ENCODE assay signal across 9 mouse cellular contexts in the genomic region with DNA sequence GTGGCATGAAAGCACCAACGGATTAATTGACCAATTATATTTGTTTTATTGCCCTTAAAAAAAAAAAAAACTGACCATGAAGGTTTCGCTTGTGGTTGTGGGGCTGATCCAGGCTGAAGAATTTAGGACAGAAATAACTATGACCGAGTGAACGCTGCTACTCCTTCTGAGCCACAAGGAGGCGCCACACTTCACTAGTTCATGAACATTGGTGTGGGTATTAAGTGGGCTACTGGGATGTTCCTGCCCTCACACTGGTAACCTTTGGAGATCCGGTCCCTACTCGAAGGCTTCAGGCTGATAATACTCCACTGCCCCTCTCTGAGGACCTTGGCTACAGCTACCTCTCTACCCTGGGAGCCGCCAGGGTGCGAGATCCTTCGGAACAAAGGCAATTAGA. TPM values are rescaled to one million over a fixed set of nuclear protein-coding genes. Genes with fewer than 3 reads are reported as not detected.
DNase-seq lines count a peak whose midpoint lies in the region; ATAC-seq and TF ChIP-seq lines count a peak whose summit lies in the region.
"Had no signal": no experiment of that assay in that cellular context is flagged by ENCODE, and none has a peak within 500 bp of the region (broad histone marks: within the 10 kb centered on the region; RNA-seq: fewer than 3 reads in every experiment).

No protein-coding gene starts in this region.

- no peak for DNase-seq in kidney, adult 2 months
- no peak for DNase-seq in kidney, adult 9 months
- DNase-seq in 416B (ENCODE audit: low read depth) (peak; percentile 15), ES-E14 (ENCODE audit: low read depth, low spot score) (peak; percentile 54)
- DNase-seq in embryo, embryonic 11 days = peak; percentile 67
- peak; percentile 78 for DNase-seq in midbrain, embryonic 14.5 days

- in situ Hi-C loops in ES-E14 (cut with MboI; ENCODE audit: low sequenced_read_pairs in 2 of 2, unreplicated experiment in 2 of 2) = no loop called here

- 66% methylated on average over 10 of the region's 10 CpGs for WGBS in kidney, adult 2 months
- WGBS in midbrain, embryonic 14.5 days = 58% methylated on average over 10 of the region's 10 CpGs

- H3K4me3 ChIP-seq in kidney, adult 2 months (ENCODE audit: insufficient read depth, low read depth, low read length) = no peak overlapping the region
- no peak overlapping the region for H3K4me3 ChIP-seq in ES-E14 (ENCODE audit: insufficient read depth in 1 of 2, low read depth in 1 of 2, low read length in 2 of 2, poor library complexity in 1 of 2, severe bottlenecking in 1 of 2)
- no peak overlapping the region for H3K4me3 ChIP-seq in midbrain, embryonic 14.5 days (replicated peaks; ENCODE audit: low read depth, low read length)
- H3K4me3 ChIP-seq: limb, embryonic 15.5 days had no signal

- H3K27ac ChIP-seq in kidney, adult 2 months (ENCODE audit: insufficient read depth, low read depth, low read length) = no peak overlapping the region
- H3K27ac ChIP-seq in ES-E14 (ENCODE audit: insufficient read depth, low read depth, low read length, poor library complexity, severe bottlenecking) = no peak overlapping the region
- no peak overlapping the region for H3K27ac ChIP-seq in midbrain, embryonic 14.5 days (replicated peaks; ENCODE audit: low read depth, low read length)
- H3K27ac ChIP-seq: limb, embryonic 15.5 days had no signal

- no peaks in the 10 kb centered on the region for H3K27me3 ChIP-seq in kidney, adult 2 months (replicated peaks; ENCODE audit: control insufficient read depth, insufficient read depth, low read length)
- no peaks in the 10 kb centered on the region for H3K27me3 ChIP-seq in midbrain, embryonic 14.5 days (ENCODE audit: control insufficient read depth, insufficient read depth, low read length)
- H3K27me3 ChIP-seq: limb, embryonic 15.5 days had no signal

- no peaks in the 10 kb centered on the region for H3K9me3 ChIP-seq in ES-E14 (ENCODE audit: control insufficient read depth, insufficient read depth, low read depth, low read length)
- H3K9me3 ChIP-seq in midbrain, embryonic 14.5 days (ENCODE audit: control insufficient read depth, low read length) = no peaks in the 10 kb centered on the region
- H3K9me3 ChIP-seq: limb, embryonic 15.5 days had no signal

- peak; percentile 37 for TF ChIP-seq CTCF in kidney, adult 2 months (conservative IDR thresholded peaks at IDR 0.05; ENCODE audit: insufficient read depth, insufficient read length, low read depth, low read length)

- no peak overlapping the region; the same call in 1 of the 2 replicates for H3K9ac ChIP-seq in ES-E14 (ENCODE audit: insufficient read depth, low read depth, low read length, poor library complexity, severe bottlenecking)
- no peak overlapping the region for H3K9ac ChIP-seq in midbrain, embryonic 14.5 days (replicated peaks; ENCODE audit: low read length)
- H3K9ac ChIP-seq: limb, embryonic 15.5 days had no signal

- no peaks in the 10 kb centered on the region for H3K4me1 ChIP-seq in kidney, adult 2 months (ENCODE audit: control insufficient read depth, insufficient read depth, low read length)
- peaks cover 0 to 11% of the 10 kb centered on the region in 2 experiments; a peak in 3 of 4 replicates for H3K4me1 ChIP-seq in ES-E14 (ENCODE audit: control insufficient read depth in 2 of 2, insufficient read depth in 2 of 2, low read length in 2 of 2, poor library complexity in 1 of 2)
- H3K4me1 ChIP-seq in midbrain, embryonic 14.5 days (ENCODE audit: control insufficient read depth, insufficient read depth, low read length) = peaks cover 12% of the 10 kb centered on the region

- ATAC-seq in midbrain, embryonic 14.5 days (ENCODE audit: low FRiP score, low TSS enrichment) = no peak
- ATAC-seq in erythroid progenitor cell, adult 5-6 weeks (replicated peaks; ENCODE audit: low FRiP score, poor library complexity, severe bottlenecking) = no peak
- ATAC-seq in erythroblast, adult 5-6 weeks (replicated peaks; ENCODE audit: low FRiP score, poor library complexity, severe bottlenecking) = no peak

- H3K4me2 ChIP-seq in midbrain, embryonic 14.5 days (ENCODE audit: low read length) = no peak overlapping the region
- H3K4me2 ChIP-seq: limb, embryonic 15.5 days had no signal

- no peaks in the 10 kb centered on the region for H3K36me3 ChIP-seq in kidney, adult 2 months (ENCODE audit: control insufficient read depth, insufficient read depth, low read length)
- H3K36me3 ChIP-seq in ES-E14 (ENCODE audit: control insufficient read depth, insufficient read depth, low read length, poor library complexity, severe bottlenecking) = no peaks in the 10 kb centered on the region
- H3K36me3 ChIP-seq in midbrain, embryonic 14.5 days (ENCODE audit: control insufficient read depth, insufficient read depth, low read length) = peaks cover 34% of the 10 kb centered on the region
- H3K36me3 ChIP-seq: limb, embryonic 15.5 days had no signal

- no peak for TF ChIP-seq POLR2A in kidney, adult 2 months (IDR thresholded peaks at IDR 0.05; ENCODE audit: low read depth, low read length)

TF ChIP-seq in ES-E14, 5 proteins besides CTCF, POLR2A, EP300 and RAD21:
- TF ChIP-seq MAFK (IDR thresholded peaks at IDR 0.05; ENCODE audit: insufficient read depth, low read depth, low read length) (no peak), ZC3H11A (IDR thresholded peaks at IDR 0.05; ENCODE audit: borderline replicate concordance, low read depth, low read length) (peak; percentile 59; the same call in 1 of the 2 replicates)

RNA-seq across cellular contexts. Expression of a gene that starts 42.9 kb away (rescaled TPM):
- 3.8 and 4.1 TPM in 2 replicates for polyA plus RNA-seq in kidney, adult 2 months (2012; rRNA removed)
- total RNA-seq in ES-E14 (2012; rRNA removed) = 2.1 and 2.5 TPM in 2 replicates
- 0.94 and 1.9 TPM in 2 replicates for polyA plus RNA-seq in midbrain, embryonic 14.5 days (2014; fragmentation: Nextera tagmentation; extraction: Ambion mirVana)
- total RNA-seq in erythroid progenitor cell, adult 5-6 weeks (2015; ENCODE audit: low replicate concordance) = not detected in 2 replicates
- not detected in 2 replicates for total RNA-seq in erythroid progenitor cell, adult 5-6 weeks (2017; ENCODE audit: low replicate concordance)
- total RNA-seq in erythroblast, adult 5-6 weeks (2015; ENCODE audit: low replicate concordance) = 1.3 TPM in 1 of 2 replicates, not detected in the other
- total RNA-seq in erythroblast, adult 5-6 weeks (2017; ENCODE audit: low replicate concordance) = not detected in 2 replicates

Comparison
In these comparisons a context has a peak if more than half of its experiments do, and no peak if none do; other contexts are left out.
1. DNase-seq: peak in 416B (single experiment), ES-E14 (single experiment), embryo, embryonic 11 days (single experiment) and midbrain, embryonic 14.5 days (single experiment); none in kidney, adult 2 months (single experiment) and kidney, adult 9 months (single experiment).